Mouse (Mus musculus): ENCODE measurements around the gene Angptl6. TPM values are rescaled to one million over a fixed set of nuclear protein-coding genes. Genes with fewer than 3 reads are reported as not detected.

Angptl6 gene
- polyA plus RNA-seq, 1 experiment from 2014 or later, result 9.4 TPM

DNA sequence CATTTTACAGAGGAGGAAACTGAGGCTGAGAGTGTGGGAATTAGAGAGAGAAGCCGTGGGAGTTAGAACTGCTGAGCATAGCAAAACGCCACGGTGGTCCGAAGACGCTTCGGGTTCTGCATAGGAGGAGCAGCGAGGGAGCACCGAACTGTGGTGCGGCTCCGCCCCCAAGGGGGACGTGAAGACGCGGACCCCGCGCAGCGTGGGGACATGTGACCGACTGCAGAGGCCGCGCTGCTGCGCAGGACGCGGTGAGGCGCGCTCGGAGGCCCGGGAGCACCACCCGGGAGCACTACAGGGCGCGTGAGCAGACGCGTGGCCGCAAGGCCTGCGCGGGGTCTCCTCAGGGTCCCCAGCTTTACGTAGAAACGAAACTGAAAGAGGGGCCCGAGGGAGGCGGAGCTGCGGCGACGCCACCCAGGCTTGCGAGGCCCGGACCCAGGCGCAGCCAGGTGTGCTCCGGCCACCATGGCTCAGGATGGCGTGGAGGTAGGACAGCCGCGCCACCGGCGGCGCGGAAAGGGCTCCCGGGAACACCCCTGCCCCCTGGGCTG, 11.0 kb downstream of the Angptl6 start, which contains the start of gene A230050P20Rik:
TSS of gene A230050P20Rik (plus strand) at position 195 of the 554 bp plus-strand sequence.
- Histone ChIP-seq H3K27ac (ENCODE audit: low read depth, low read length) (no peak within 1 kb of the TSS), H3K9me3 (ENCODE audit: control insufficient read depth, low read length) (no peaks in the 10 kb centered on the region), H3K9ac (ENCODE audit: low read depth, low read length) (peak within 1 kb of the TSS; percentile 36), H3K4me2 (peak within 1 kb of the TSS; percentile 64), H3K4me3 (ENCODE audit: low read depth, low read length) (peak within 1 kb of the TSS; percentile 59), H3K27me3 (replicated peaks; ENCODE audit: control insufficient read depth, insufficient read depth, low read length) (peaks cover 21% of the 10 kb centered on the region), H3K4me1 (replicated peaks; ENCODE audit: control insufficient read depth, insufficient read depth, low read length) (no peaks in the 10 kb centered on the region), H3K36me3 (ENCODE audit: control insufficient read depth, insufficient read depth, low read length) (no peaks in the 10 kb centered on the region)
- WGBS, result 7% methylated on average over 53 of the region's 53 CpGs
- DNase-seq (ENCODE audit: low spot score), result peak; percentile 42
- ATAC-seq (replicated peaks; ENCODE audit: low FRiP score), result peak; percentile 59

DNA sequence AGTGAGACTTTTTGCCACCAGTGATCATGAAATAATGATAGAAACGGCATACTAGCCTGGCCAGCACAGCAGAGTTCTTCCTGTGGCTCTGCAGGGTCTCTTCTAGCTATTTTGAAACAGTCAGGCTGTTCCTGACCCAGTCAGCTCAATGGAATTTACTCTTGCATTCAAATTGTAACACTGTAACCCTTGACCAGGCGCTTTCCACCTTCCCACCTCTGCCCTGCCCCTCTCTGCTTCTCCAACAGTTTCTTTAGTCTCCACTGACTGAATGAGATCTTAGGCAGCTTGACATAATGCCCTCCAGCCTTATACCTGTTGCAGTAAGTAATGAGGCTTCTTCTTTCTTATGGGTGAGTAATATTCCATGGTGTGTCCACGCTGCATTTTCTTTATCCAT, 12.6 kb downstream of the Angptl6 start:
- 56% methylated on average over 3 of the region's 3 CpGs for WGBS

DNA sequence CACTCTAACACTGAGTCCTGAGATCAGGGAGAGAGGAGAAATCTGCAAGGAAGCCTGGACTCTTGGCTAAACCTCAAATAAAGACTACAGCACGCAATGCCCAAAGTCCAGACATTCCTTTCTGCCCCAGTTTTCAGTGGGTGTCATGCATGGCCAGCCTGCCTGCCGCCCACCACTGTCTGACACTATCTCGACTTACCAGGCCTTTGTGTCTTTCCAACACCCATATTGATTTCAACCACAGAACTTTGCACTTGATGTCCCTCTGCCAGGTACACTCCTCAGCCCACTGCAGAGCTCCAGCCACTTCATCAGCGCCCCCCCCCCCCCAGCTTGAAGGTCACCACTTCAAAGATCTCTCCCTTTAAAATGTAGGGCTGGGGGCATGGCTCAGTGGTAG, 17.3 kb downstream of the Angptl6 start:
- Histone ChIP-seq H3K9ac (ENCODE audit: low read depth, low read length) (no peak overlapping the region), H3K4me1 (replicated peaks; ENCODE audit: control insufficient read depth, insufficient read depth, low read length) (no peaks in the 10 kb centered on the region), H3K4me3 (ENCODE audit: low read depth, low read length) (no peak overlapping the region), H3K36me3 (ENCODE audit: control insufficient read depth, insufficient read depth, low read length) (no peaks in the 10 kb centered on the region), H3K9me3 (ENCODE audit: control insufficient read depth, low read length) (no peaks in the 10 kb centered on the region), H3K27ac (ENCODE audit: low read depth, low read length) (no peak overlapping the region), H3K27me3 (replicated peaks; ENCODE audit: control insufficient read depth, insufficient read depth, low read length) (no peaks in the 10 kb centered on the region; the same call in 1 of the 2 replicates), H3K4me2 (no peak overlapping the region)
- 32% methylated on average over 4 of the region's 4 CpGs for WGBS
- ATAC-seq (replicated peaks; ENCODE audit: low FRiP score) (no peak), DNase-seq (ENCODE audit: low spot score) (no peak)

More for the DNA sequence above, 12.6 kb downstream of the Angptl6 start:
- Histone ChIP-seq H3K4me2 (no peak overlapping the region), H3K36me3 (ENCODE audit: control insufficient read depth, insufficient read depth, low read length) (no peaks in the 10 kb centered on the region), H3K27me3 (replicated peaks; ENCODE audit: control insufficient read depth, insufficient read depth, low read length) (peaks cover 21% of the 10 kb centered on the region), H3K4me3 (ENCODE audit: low read depth, low read length) (no peak overlapping the region), H3K4me1 (replicated peaks; ENCODE audit: control insufficient read depth, insufficient read depth, low read length) (no peaks in the 10 kb centered on the region), H3K27ac (ENCODE audit: low read depth, low read length) (no peak overlapping the region), H3K9me3 (ENCODE audit: control insufficient read depth, low read length) (no peaks in the 10 kb centered on the region), H3K9ac (ENCODE audit: low read depth, low read length) (no peak overlapping the region)
- DNase-seq (ENCODE audit: low spot score), result no peak
- no peak for ATAC-seq (replicated peaks; ENCODE audit: low FRiP score)

DNA sequence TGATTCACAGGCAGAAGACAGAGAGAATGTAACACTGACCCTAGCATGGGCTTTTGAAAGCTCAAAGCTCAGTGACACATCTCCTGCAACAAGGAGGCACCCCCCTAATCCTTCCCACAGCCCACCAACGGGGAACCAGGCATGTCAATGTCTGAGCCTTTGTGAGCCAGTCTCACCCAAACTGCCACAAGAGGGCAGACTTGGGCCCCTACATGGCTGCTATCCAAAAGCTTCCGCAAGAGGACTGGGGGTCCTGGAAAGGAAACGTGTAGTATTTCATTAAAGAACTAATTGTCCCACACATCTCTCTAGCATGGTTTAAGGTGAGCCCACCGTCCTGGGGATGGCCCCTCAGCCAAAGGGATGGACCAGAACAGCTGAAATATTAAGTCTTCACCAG, 17.7 kb downstream of the Angptl6 start:
- Histone ChIP-seq H3K4me3 (ENCODE audit: low read depth, low read length) (no peak overlapping the region), H3K4me2 (no peak overlapping the region), H3K4me1 (replicated peaks; ENCODE audit: control insufficient read depth, insufficient read depth, low read length) (no peaks in the 10 kb centered on the region), H3K27me3 (replicated peaks; ENCODE audit: control insufficient read depth, insufficient read depth, low read length) (no peaks in the 10 kb centered on the region; the same call in 1 of the 2 replicates), H3K9me3 (ENCODE audit: control insufficient read depth, low read length) (no peaks in the 10 kb centered on the region), H3K9ac (ENCODE audit: low read depth, low read length) (no peak overlapping the region), H3K36me3 (ENCODE audit: control insufficient read depth, insufficient read depth, low read length) (no peaks in the 10 kb centered on the region), H3K27ac (ENCODE audit: low read depth, low read length) (no peak overlapping the region)
- 12% methylated on average over 4 of the region's 4 CpGs for WGBS
- DNase-seq (ENCODE audit: low spot score) (no peak), ATAC-seq (replicated peaks; ENCODE audit: low FRiP score) (no peak)

DNA sequence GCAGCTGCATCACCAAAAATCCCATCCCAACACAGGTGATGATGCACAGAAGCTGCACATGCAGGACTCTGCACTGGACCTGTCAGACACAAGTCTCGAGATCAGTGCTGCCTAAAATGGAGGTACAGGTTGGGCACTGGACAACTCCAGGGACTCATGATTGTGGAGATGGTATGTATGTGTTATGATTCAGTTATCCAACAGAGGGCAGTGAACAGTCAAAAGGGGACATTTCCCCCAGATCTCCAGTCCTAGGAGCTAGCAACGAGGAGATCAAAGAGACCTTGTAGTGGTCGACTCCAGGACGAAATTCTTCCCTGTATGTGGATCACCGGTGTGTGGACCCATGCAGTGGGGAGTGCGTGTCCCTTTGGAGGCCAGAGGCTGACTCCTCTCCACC, 19.6 kb downstream of the Angptl6 start:
- no peaks in the 10 kb centered on the region; the same call in 1 of the 2 replicates for H3K27me3 ChIP-seq (replicated peaks; ENCODE audit: control insufficient read depth, insufficient read depth, low read length)
- H3K4me1 ChIP-seq (replicated peaks; ENCODE audit: control insufficient read depth, insufficient read depth, low read length), result no peaks in the 10 kb centered on the region
- H3K9me3 ChIP-seq (ENCODE audit: control insufficient read depth, low read length), result no peaks in the 10 kb centered on the region
- no peak overlapping the region for H3K4me3 ChIP-seq (ENCODE audit: low read depth, low read length)
- no peaks in the 10 kb centered on the region for H3K36me3 ChIP-seq (ENCODE audit: control insufficient read depth, insufficient read depth, low read length)
- WGBS, result 39% methylated on average over 6 of the region's 6 CpGs
- H3K4me2 ChIP-seq, result no peak overlapping the region
- DNase-seq (ENCODE audit: low spot score), result no peak
- H3K27ac ChIP-seq (ENCODE audit: low read depth, low read length), result no peak overlapping the region
- H3K9ac ChIP-seq (ENCODE audit: low read depth, low read length), result no peak overlapping the region
- ATAC-seq (replicated peaks; ENCODE audit: low FRiP score), result no peak

DNA sequence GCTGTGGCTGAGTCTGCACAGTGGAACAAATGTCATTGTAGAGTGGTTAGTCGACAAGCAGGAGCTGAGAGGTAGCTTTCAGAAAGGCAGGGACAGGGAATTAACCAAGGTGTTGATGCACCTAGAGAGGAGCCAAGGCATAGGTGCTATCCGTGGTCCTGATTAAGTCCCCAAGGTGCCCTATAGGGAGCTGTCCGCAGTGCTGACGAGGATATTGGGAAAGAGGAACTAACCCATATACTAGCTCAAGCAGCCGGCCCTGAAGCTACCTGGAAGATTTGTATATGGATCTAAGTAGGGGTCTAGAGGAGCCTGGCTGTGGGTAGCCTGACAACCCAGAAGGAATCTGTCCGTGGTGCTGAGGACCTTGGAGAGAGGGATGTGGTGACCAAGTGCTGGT, 22.4 kb downstream of the Angptl6 start:
- Histone ChIP-seq H3K4me1 (replicated peaks; ENCODE audit: control insufficient read depth, insufficient read depth, low read length) (no peaks in the 10 kb centered on the region), H3K4me3 (ENCODE audit: low read depth, low read length) (no peak overlapping the region), H3K27ac (ENCODE audit: low read depth, low read length) (no peak overlapping the region), H3K9ac (ENCODE audit: low read depth, low read length) (no peak overlapping the region), H3K27me3 (replicated peaks; ENCODE audit: control insufficient read depth, insufficient read depth, low read length) (peaks cover 4% of the 10 kb centered on the region; the same call in 1 of the 2 replicates), H3K9me3 (ENCODE audit: control insufficient read depth, low read length) (no peaks in the 10 kb centered on the region), H3K36me3 (ENCODE audit: control insufficient read depth, insufficient read depth, low read length) (no peaks in the 10 kb centered on the region), H3K4me2 (no peak overlapping the region)
- peak; percentile 20; the same call in 1 of the 2 replicates for ATAC-seq (replicated peaks; ENCODE audit: low FRiP score)
- peak; percentile 65 for DNase-seq (ENCODE audit: low spot score)
- WGBS, result 7% methylated on average over 6 of the region's 6 CpGs

DNA sequence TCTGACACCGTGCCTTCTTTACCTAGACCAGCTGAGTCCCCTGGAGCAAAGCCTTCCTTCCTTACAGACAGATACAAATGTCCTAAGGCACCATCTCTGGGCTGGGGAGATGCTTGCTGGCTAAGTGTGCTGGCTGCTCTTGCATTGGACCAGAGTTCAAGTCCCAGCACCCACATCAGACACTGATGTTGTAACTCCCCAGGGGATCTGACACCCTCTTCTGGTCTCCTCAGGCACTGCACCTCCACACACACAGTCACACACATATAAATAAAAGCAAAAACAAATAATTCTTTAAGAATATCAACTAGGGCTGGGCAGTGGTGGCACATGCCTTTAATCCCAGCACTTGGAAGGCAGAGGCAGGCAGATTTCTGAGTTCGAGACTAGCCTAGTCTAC, 29.3 kb downstream of the Angptl6 start:
- H3K27me3 ChIP-seq (replicated peaks; ENCODE audit: control insufficient read depth, insufficient read depth, low read length), result 0 out of 2 replicates have a peak, but pooled peaks cover 4% of the 10 kb centered on the region
- no peak for DNase-seq (ENCODE audit: low spot score)
- no peak overlapping the region for H3K4me3 ChIP-seq (ENCODE audit: low read depth, low read length)
- no peak for ATAC-seq (replicated peaks; ENCODE audit: low FRiP score)
- no peak overlapping the region for H3K27ac ChIP-seq (ENCODE audit: low read depth, low read length)
- no peak overlapping the region for H3K4me2 ChIP-seq
- no peaks in the 10 kb centered on the region for H3K9me3 ChIP-seq (ENCODE audit: control insufficient read depth, low read length)
- no peaks in the 10 kb centered on the region for H3K36me3 ChIP-seq (ENCODE audit: control insufficient read depth, insufficient read depth, low read length)
- 78% methylated on average over 2 of the region's 2 CpGs for WGBS
- no peak overlapping the region for H3K9ac ChIP-seq (ENCODE audit: low read depth, low read length)
- no peaks in the 10 kb centered on the region for H3K4me1 ChIP-seq (replicated peaks; ENCODE audit: control insufficient read depth, insufficient read depth, low read length)

DNA sequence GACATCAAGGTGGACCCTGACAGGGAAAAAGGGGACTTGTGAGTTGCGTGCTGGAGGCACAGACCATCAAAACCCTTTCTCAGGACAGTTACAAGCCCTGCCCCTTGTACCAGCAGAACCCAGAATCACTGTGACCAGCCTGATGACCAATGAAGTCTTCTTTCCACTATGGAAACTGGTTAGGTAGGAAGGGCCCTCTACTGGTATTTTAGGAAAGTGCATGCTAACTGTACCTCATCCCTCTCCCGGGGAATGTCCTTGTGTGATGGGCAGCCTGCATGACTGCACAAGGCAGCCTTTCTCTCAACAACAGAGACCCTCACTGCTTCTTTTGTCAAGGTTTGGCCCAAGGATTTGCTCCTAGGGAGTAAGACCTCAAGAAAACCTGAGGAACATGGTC, 36.9 kb downstream of the Angptl6 start:
- Histone ChIP-seq H3K9me3 (ENCODE audit: control insufficient read depth, low read length) (no peaks in the 10 kb centered on the region), H3K27me3 (replicated peaks; ENCODE audit: control insufficient read depth, insufficient read depth, low read length) (no peaks in the 10 kb centered on the region), H3K9ac (ENCODE audit: low read depth, low read length) (no peak overlapping the region), H3K4me2 (no peak overlapping the region), H3K4me3 (ENCODE audit: low read depth, low read length) (no peak overlapping the region), H3K27ac (ENCODE audit: low read depth, low read length) (no peak overlapping the region), H3K4me1 (replicated peaks; ENCODE audit: control insufficient read depth, insufficient read depth, low read length) (no peaks in the 10 kb centered on the region), H3K36me3 (ENCODE audit: control insufficient read depth, insufficient read depth, low read length) (no peaks in the 10 kb centered on the region)
- ATAC-seq (replicated peaks; ENCODE audit: low FRiP score) (no peak), DNase-seq (ENCODE audit: low spot score) (no peak)
- WGBS, result 22% methylated on average over 2 of the region's 2 CpGs

DNA sequence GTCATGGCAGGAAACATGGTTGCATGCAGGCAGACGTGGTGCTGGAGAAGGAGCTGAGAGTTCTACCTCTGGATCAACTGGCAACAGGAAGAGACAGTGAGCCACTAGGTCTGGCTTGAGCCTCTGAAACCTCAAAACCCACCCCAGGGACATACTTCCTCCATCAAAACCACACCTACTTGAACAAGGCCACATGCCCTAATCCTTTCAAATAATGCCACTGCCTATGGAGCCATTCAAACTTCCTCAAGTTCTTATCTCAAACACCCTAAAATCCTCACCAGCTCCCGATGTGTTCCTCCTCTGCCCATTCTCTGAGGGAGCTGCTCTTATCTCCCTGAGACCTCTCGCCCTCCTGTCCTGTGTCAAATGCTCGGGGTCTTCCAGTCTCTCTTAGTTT, 37.3 kb downstream of the Angptl6 start:
- no peak overlapping the region for H3K9ac ChIP-seq (ENCODE audit: low read depth, low read length)
- DNase-seq (ENCODE audit: low spot score) (no peak), ATAC-seq (replicated peaks; ENCODE audit: low FRiP score) (no peak)
- H3K4me2 ChIP-seq, result no peak overlapping the region
- H3K4me3 ChIP-seq (ENCODE audit: low read depth, low read length), result no peak overlapping the region
- no peaks in the 10 kb centered on the region for H3K27me3 ChIP-seq (replicated peaks; ENCODE audit: control insufficient read depth, insufficient read depth, low read length)
- H3K27ac ChIP-seq (ENCODE audit: low read depth, low read length), result no peak overlapping the region
- 20% methylated on average over 4 of the region's 4 CpGs for WGBS
- H3K4me1 ChIP-seq (replicated peaks; ENCODE audit: control insufficient read depth, insufficient read depth, low read length), result no peaks in the 10 kb centered on the region
- H3K36me3 ChIP-seq (ENCODE audit: control insufficient read depth, insufficient read depth, low read length), result no peaks in the 10 kb centered on the region
- no peaks in the 10 kb centered on the region for H3K9me3 ChIP-seq (ENCODE audit: control insufficient read depth, low read length)

All from liver, embryonic 11.5 days (tissue).